Mouse (Mus musculus) layer of hippocampus, adult 9-10 months (tissue): ENCODE data around the gene Scrg1.
"Not testable (repeated sequence)": the region's sequence is repeated elsewhere in the genome, so short reads cannot be mapped to it uniquely, and the experiment has no call there.

Source experiments
- DNase-seq: peaks from one replicate; pipeline ENCODE4 v3.0.0; 2022; ENCODE audit warnings: low spot score

Gene Scrg1

GRCm38 (mm10) chr8:57457152-57457551 lies 1.4 kb downstream of the Scrg1 start:
- DNase-seq, result no peak

GRCm38 (mm10) chr8:57457942-57458341 lies 2.2 kb downstream of the Scrg1 start:
- no peak for DNase-seq

- DNase-seq, result no peak
Measured at GRCm38 (mm10) chr8:57462839-57463238, 7.1 kb downstream of the Scrg1 start.

- DNase-seq, result no peak
Measured at GRCm38 (mm10) chr8:57463757-57464156, 8.0 kb downstream of the Scrg1 start.

GRCm38 (mm10) chr8:57468624-57469023 lies 12.9 kb downstream of the Scrg1 start:
- DNase-seq, result no peak

- no peak for DNase-seq
Measured at GRCm38 (mm10) chr8:57470863-57471262, 15.1 kb downstream of the Scrg1 start.

GRCm38 (mm10) chr8:57473751-57474150 lies 18.0 kb downstream of the Scrg1 start:
- DNase-seq, result no peak

- DNase-seq, result no peak
Measured at GRCm38 (mm10) chr8:57478406-57478805, 22.7 kb downstream of the Scrg1 start.

GRCm38 (mm10) chr8:57479700-57480099 lies 24.0 kb downstream of the Scrg1 start:
- DNase-seq, result no peak

- DNase-seq, result no peak
Measured at GRCm38 (mm10) chr8:57480606-57481005, 24.9 kb downstream of the Scrg1 start.

GRCm38 (mm10) chr8:57486491-57487440 lies 31.0 kb downstream of the Scrg1 start:
- DNase-seq, result no peak

GRCm38 (mm10) chr8:57487441-57488155 lies 31.9 kb downstream of the Scrg1 start, which contains the start of gene Sap30:
Gene Sap30, minus strand, starts transcription at chr8:57487860.
- peak; percentile 87 for DNase-seq

GRCm38 (mm10) chr8:57488312-57488765 lies 32.6 kb downstream of the Scrg1 start:
- DNase-seq, result no peak

GRCm38 (mm10) chr8:57489366-57489765 lies 33.6 kb downstream of the Scrg1 start:
- no peak for DNase-seq

- DNase-seq, result no peak
Measured at GRCm38 (mm10) chr8:57489896-57490295, 34.2 kb downstream of the Scrg1 start.

GRCm38 (mm10) chr8:57491873-57492272 lies 36.1 kb downstream of the Scrg1 start:
- no peak for DNase-seq

GRCm38 (mm10) chr8:57498494-57498846 lies 42.7 kb downstream of the Scrg1 start:
- DNase-seq, result no peak

GRCm38 (mm10) chr8:57498847-57499511 lies 43.3 kb downstream of the Scrg1 start:
- DNase-seq, result no peak

- no peak for DNase-seq
Measured at GRCm38 (mm10) chr8:57503641-57504040, 47.9 kb downstream of the Scrg1 start.

GRCm38 (mm10) chr8:57505500-57505899 lies 49.8 kb downstream of the Scrg1 start:
- DNase-seq, result not testable (repeated sequence)

- no peak for DNase-seq
Measured at GRCm38 (mm10) chr8:57507556-57508063, 51.9 kb downstream of the Scrg1 start.

- no peak for DNase-seq
Measured at GRCm38 (mm10) chr8:57508657-57509056, 52.9 kb downstream of the Scrg1 start.
